Mouse (Mus musculus) lung, postnatal 0 days (tissue): ENCODE measurements at regions not wholly inside any gene's neighbourhood (a gene's known extent, or its start where the extent isn't known, plus 50 kb on each side); places are given as distances from the start of the nearest gene placed in this dataset.

ENCODE experiments used
- CTCF ChIP-seq: IDR thresholded peaks from 2 replicates; pipeline ENCODE4 v1.5.1; 2016; ENCODE audit warnings: antibody characterized with exemption, mild to moderate bottlenecking
- EP300 ChIP-seq: IDR thresholded peaks from 2 replicates; pipeline ENCODE4 v1.6.1; 2016; ENCODE audit warnings: antibody characterized with exemption, mild to moderate bottlenecking, control low read depth

GRCm38 (mm10) chr9:51660908-51661874, 103.9 kb upstream of the Arhgap20 start:
- no peak for TF ChIP-seq CTCF
- TF ChIP-seq EP300: no peak
